Mouse (Mus musculus): ENCODE data around the gene Lrrc36.

DNA sequence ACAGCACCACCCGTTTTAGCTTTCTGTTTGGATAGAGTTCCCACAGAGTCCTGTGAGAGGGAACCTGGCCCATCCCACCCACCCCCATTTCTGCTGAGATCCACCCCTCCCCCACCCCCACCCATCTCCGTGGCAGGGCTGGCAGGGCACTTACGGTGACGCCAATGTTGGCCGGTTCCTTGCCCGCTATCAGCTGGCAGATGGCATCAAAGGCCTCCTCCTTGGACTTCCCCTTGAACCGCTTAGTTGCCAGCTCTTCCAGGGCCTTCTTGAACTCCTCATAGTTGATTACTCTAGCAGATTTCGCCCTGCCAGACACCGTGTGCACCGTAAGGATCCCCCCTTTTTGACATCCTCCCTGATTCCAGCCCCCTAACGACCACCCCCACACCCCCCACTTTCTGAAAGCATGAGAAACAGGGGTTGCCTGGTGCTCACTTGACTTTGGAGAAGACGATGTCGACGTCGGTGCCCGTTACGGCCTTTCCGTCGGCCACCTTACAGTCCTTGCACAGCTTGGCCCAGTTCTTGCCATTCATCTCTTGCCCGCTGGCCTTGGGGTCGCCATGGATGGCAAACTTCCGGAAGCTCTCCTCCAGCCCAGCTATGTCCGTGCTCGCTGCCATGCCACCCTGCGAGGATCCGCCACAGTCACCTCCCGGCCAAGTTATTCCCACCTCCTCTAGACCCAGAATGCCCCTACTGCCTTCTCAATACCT, 54.8 kb downstream of the Lrrc36 start:
- TF ChIP-seq CTCF (IDR thresholded peaks at IDR 0.05; ENCODE audit: extremely low read depth, insufficient read depth, insufficient read length, insufficient replicate concordance) (no peak), POLR2A (IDR thresholded peaks at IDR 0.05; ENCODE audit: low read depth, low read length) (no peak)

Data from spleen, adult 2 months (tissue).